Mouse (Mus musculus): ENCODE data around the gene Adamts14.

Adamts14 gene

DNA sequence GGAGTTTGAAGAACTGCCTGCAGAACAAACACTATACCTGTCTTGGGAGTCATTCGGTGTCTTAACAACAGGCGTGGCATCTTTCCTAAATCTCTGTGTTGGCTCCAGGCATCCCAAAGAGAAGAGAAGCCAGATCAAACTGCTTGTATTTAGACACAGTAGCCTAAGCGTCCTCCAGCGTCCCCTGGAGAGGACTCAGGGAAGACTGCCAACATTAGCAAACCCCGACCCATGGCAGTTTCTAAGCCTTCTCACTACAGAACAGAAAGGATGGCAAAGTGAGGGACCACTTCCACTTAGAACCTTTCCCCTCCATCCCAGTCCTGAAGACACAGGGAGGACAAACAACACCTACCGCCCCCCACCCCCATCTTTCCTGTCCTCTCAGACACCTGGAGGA is 93.3 kb downstream of the Adamts14 start:
- no peak for DNase-seq (ENCODE audit: extremely low spot score, low spot score)

DNA sequence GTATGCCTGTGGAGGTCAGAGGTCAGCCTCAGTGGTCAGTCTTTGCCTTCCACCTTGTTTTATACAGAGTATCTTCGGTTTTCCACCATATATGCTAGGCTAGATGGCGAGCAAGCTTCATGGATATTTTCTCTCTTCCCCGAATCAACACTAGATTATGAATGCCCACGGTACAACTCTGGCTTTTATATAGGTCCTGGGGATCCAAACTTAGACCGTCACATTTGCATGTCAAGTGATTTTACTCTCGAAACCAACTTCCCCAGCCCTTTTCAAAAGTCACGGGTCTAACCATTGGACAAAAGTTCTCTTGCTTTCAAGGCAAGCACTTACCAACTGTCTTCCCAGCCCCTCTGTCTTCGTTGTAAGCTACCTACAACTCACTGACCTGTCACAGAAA is 94.6 kb downstream of the Adamts14 start:
- DNase-seq (ENCODE audit: extremely low spot score, low spot score), result no peak

DNA sequence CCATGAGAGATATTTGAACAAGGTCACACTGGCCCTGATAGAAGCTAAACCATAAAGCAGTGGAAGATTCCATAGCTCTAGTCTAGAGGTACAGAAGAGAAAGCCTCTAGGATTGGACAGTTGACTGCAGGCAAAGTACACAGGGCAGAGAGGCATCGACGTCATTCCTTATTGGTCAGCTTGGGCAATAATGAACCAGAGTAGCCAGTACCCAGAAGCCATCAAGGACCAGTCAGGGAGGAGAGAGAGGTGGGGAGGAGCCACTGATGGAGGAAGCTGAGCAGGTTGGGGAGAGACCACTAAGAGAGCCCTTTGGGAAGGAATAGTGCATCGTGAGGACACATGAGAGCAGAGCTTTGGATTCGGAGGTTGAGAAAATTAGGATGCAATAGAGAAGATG is 95.5 kb downstream of the Adamts14 start:
- no peak for DNase-seq (ENCODE audit: extremely low spot score, low spot score)

DNA sequence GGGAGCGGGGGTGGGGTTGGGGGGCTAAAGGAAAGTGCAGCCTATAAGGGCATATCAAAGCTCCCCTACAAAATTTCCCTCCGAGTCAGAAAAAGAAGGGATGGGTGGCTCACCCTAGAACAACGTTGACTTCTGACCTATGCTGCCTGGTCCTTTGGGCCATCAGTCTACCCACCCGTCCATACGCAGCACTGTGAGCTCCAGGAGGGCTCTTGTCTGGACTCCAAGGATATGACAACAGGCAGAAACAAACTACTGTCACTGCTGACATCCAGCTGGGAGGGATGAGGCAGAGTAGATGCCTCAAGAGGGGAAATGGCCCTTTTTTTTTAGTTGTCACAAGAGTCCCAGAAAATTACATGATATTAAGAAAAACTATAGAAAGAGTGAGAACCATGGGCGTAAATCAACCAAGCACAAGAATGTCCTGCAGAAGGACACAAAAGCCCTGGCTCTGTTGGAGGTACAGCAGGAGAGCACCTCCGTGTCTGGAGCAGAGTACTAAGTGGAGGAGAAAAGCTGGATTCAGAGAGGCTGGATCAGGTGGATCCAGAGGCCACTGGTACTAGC is 96.9 kb downstream of the Adamts14 start:
- no peak for DNase-seq (ENCODE audit: extremely low spot score, low spot score)

DNA sequence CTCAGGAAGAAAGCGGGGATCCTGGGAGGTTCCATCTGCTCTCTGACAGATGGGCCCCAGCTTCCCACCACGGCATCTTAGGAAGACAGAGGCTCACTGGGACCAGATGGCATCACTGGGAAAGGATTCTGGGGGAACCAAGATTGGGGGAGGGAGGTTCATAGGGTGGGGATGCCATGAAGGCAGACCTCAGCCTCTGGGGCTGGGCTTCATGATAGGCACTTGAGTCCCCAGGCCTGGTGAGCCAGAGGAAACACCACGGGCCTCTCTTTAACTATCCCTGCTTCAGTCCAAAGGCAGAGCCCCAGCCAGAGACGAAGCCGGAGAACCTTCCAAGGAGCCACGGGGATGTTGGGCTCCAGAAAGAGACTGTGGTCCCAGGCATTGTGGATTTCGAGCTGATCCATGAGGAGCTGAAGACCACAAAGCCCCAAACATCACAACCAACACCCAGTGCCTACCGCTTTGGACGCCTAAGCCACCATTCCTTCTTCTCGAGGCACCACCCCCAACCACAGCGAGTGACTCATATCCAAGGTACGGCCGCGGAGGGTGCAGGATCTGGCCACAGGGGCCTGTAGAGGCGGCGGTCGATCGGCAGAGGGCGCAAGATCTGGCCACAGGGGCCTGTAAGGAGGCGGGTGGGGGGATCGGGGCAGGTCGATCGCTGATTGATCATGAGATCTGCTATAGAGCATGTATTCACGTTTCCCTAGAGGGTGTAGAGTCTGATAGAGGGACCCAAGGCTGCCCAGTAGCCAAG is 97.6 kb downstream of the Adamts14 start:
- peak; percentile 52 for DNase-seq (ENCODE audit: extremely low spot score, low spot score)

DNA sequence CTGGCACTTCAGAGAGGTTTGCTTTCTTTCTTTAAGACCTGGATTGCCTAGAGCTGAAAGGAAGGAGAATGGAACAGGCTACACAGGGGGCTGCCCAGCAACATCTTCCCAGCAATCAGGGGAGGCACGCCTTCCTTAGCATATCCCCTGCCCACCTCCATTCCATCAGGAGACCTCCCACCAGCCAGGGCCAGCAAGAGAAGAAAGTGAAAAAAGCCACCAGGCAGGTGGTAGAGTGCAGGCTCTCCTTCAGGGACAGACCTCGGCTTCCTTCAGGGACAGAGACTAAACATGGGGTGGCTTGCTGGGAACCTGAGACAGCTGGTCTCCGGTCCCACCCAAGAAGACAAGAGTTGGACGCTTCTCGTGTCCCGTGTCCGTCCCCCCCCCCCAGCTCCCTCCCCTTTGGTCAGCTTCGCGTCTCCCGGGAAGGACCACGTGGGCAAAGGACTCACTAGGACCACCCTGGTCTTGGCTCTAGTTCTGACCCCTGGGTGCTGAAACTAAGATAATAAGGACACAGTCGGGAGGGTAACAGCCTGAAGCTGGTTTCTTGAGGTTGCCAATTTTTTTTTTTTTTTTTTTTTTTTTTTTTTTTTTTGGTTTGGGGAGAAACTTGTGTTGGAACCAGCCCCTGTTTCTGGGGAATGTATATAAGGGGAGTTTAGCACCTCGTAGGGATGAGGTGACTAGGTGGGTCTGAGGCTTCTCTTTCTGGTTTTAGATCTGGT is 98.4 kb downstream of the Adamts14 start:
- no peak for DNase-seq (ENCODE audit: extremely low spot score, low spot score)

DNA sequence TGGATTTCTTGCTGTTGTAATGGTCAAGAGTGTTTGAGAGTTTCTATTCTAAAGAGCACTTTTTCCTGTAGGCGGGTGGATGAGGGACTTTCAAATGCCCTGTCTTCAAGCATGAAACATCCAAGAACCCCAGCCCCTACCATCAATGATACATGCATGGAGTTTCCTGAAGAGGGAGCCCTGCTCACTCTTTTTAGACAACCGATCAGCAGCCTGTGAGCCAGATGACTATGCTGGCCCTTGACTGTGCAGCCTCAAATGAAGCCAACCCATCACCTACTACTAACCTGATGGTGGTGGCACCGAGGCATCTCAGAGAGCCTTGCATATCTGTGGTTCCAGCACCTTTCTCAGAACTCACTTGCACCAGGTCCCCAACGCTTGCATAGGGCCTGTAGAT is 100.7 kb downstream of the Adamts14 start:
- no peak for DNase-seq (ENCODE audit: extremely low spot score, low spot score)

DNA sequence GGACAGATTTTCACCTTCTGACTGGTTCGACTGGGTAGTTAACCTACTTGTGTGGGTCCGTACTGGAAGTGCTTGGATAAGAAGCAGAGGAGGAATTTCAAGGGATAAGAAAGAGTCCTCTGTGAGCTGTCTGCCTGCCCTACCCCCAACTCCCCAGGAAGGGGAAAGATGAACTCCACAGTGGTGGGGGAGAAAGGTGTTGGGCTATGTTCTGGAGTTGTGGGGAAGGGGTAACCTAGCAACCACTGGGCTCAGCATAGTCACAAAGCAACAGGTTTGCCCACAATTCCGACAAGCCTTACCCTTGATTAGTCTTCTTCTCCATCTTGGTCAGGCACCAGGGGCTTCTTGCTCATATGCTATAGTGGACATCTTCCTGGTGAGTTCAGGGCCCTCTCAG is 101.6 kb downstream of the Adamts14 start, which contains the start of gene Tbata:
Gene Tbata (plus strand): TSS at position 301 of the 400 bp plus-strand sequence.
- no peak for DNase-seq (ENCODE audit: extremely low spot score, low spot score)

DNA sequence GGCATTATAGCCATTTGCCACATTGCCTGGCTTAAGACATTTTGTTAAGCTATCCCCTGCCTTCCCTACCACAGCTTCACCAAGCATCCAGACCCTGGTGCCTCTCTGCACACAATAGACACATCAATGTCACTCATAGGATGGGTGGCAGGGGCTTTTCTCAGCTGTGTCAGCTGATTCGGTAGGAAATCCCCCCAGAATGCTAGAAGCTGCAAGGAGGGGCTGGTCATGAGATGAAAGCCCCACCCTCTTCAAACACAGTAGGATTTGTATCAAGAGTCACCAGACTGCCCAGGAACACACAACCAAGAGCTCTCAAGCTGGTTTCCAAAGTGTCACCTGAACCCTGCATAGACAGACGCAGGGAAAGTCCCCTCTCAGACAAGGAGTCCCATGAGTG is 104.8 kb downstream of the Adamts14 start:
- no peak for DNase-seq (ENCODE audit: extremely low spot score, low spot score)

DNA sequence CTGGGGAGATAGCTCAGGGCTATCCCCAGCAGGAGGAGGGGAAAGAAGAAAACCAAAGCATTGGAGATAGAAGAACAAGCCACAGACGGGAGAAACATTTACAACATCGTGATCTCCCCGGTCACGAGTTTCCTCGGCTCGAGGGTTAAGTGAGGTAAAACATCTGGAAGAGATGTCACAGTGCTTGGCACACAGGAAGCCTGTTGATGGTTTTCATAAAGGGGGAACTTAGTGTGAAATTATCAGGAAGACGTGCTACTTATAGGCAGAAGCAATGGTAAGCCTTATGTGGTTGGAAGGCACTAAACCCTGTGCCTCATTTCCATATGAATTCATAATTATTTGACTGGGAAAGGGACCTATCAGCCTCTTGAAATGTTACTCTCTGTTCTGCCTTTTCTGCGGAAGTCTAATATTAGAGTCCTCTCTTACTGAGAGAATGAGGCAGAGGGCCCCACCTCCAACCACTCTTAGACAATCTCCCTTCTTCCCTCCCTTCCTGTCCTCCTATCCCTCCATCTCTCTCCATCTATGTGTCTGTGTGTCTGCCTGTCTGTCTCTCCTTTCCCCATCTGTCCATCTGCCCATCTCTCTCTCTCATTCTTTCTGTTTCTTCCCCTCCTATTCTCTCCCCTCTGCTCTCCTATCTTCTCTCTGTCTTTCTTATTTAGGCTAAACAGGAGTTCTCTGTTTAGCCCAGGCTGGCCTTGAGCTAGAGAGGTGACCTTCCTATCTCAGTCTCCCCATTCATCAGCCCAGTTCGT is 105.7 kb downstream of the Adamts14 start:
- DNase-seq (ENCODE audit: extremely low spot score, low spot score), result no peak

DNA sequence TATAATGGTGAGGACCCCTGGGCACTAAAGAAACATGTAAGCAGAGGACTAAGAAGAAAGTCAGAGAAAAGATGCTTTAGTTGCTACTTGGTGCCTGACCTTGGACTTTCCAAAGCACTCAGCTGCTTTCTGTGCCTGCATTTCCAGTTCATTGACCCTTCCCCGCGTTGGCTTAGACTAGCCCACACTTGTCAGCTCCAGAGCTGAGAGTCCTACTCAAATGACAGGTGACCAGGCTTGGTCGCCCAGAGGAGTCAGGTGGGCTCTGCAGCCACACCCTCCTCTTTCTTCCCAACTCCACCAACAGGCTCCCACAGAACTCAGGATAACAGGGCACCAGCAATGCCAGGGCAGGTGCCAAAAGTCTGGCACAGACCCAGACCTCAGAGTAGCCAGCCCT is 110.9 kb downstream of the Adamts14 start:
- no peak for DNase-seq (ENCODE audit: extremely low spot score, low spot score)

DNA sequence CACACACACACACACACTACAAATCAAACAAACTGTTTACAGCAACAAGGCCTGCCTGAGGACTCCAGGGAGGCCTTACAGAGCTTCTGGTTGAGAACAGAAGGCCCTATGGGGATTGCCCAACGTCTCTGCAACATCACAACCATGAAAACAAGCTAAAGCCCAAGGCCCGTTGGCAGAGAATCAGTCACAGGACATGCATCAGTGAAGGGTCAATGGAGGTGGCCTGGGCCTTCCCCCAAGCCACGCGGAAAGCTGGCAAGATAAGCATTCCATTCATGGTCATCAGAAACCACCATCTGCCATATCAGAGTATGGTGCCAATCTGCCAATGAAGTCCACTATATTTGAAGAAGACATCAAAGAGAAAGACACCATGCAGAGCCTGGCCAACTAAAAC is 112.6 kb downstream of the Adamts14 start:
- DNase-seq (ENCODE audit: extremely low spot score, low spot score), result no peak

DNA sequence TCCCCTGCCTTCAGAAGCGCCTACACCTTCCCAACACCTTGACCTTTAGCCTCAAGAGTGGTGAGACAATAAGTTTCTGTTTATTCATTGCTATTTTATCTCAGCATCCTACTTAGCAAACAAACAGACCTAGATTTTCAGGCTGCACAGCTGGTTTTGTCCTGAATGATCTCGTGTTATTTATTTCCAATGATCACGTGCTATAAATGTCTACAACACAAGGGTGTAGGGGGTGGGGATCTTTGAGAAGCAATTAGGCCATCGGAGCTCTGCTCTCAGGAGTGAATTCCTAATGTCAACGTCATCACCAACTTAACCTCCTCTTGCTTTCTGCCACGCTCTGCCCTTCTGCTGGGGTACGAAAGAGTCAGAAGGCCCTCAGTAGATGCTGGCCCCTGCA is 113.1 kb downstream of the Adamts14 start:
- DNase-seq (ENCODE audit: extremely low spot score, low spot score), result no peak

DNA sequence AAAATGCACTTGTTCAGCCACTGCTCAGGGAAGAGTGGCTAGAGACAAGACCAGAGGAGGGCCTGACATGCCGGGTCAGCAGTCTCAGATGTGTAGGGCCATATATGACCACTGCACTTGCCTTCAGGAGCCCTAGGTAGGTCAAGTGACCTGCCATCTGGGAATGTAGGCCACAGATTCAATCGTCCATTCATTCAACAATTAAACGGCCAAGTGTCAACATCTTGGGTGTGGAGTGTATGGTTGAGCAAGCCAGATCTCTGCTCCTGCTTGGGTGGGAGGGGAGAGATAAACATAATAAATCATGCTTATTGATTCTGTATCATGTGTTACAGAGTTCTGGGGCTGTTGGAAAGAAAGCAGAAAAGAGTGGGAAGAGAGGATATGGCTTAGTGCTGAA is 114.6 kb downstream of the Adamts14 start:
- DNase-seq (ENCODE audit: extremely low spot score, low spot score), result no peak

DNA sequence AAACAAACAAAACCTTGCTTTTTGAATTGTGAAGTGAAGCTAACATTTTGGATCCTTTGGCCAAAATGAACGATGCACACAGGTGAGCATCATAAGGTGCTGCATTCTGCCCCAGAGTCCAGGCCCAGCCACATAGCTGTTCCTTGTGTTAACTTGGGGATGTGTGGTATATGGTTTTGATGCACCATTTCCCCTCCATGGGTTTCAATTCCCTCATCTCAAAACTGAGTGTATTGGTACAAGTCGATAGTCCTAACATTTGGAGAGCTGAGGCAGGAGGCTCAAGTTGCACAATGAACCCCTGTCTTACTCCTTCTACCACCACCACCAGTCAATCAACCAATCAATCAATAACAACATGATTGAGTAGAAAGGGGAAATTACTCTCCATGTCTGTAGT is 116.8 kb downstream of the Adamts14 start:
- DNase-seq (ENCODE audit: extremely low spot score, low spot score), result no peak

DNA sequence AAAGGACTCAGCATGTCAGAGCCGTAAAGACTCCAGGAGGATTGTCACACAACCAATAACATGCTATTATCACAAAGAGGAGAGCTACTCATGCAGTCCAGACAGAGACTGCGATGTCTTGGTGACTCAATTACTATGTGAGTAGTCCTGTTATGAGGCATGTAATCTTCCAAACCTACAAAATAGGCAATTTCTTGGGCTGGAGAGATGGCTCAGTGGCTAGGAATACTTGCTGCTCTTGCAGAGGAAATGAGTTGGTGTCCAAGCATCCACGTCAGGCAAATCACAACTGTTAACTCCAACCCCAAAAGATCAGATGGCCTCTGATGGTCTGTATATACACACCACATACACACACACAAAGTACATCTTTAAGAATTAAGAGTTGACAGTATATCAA is 117.6 kb downstream of the Adamts14 start:
- DNase-seq (ENCODE audit: extremely low spot score, low spot score), result no peak

DNA sequence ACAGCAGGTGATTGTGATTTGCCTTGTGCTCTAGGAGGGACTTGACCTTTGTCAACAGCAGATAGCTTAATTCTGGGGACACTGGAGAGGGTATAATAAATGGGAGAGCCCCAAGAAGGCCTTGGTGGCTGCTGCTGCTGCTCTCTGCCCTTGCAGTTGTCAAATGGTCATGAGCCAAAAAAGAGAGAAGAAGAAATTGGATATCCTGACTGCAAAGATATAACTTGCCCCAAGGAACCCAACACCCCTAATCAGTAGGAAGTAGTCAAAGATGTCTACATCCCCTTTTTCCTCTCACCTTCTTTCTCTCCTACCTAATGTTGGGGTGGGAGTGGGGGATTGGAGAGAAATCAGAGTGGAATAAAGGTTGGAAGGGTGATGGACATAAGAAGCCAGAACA is 121.1 kb downstream of the Adamts14 start:
- no peak for DNase-seq (ENCODE audit: extremely low spot score, low spot score)

DNA sequence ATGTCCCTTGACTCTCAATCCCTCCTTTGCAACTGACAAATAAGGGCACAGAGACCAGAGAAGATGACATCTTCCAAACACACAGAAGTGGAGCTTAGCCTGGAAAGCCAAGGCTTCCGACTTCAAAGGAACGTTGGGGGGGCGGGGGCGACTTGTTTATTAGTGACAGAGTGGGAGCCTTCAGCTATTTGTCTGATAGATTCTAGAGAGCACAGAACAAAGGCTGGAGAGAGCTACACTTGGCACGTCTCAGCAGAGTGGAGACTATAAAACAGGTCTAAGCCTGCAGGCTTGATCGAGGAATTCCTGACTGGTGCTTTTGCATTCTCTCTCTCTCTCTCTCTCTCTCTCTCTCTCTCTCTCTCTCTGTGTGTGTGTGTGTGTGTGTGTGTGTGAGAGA is 122.6 kb downstream of the Adamts14 start:
- no peak for DNase-seq (ENCODE audit: extremely low spot score, low spot score)

DNA sequence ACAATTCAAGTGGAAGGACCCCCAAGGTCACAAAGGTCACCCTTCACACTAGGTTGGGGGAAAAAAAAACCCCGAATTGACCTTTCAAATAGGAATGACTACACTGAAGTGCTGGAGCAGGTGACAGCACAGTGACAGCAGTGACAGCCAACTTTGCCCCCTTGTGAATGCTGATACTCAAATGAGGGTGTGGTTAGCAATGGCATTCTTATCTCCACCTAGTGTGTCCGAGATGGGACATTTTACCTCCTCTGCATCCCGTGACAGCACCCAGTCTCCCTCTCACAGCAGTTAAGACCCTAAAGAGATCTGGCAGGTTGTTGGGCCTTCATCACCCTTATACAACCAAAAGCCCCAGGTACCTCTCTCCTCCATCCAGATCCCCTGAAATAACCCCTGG is 123.8 kb downstream of the Adamts14 start:
- no peak for DNase-seq (ENCODE audit: extremely low spot score, low spot score)

DNA sequence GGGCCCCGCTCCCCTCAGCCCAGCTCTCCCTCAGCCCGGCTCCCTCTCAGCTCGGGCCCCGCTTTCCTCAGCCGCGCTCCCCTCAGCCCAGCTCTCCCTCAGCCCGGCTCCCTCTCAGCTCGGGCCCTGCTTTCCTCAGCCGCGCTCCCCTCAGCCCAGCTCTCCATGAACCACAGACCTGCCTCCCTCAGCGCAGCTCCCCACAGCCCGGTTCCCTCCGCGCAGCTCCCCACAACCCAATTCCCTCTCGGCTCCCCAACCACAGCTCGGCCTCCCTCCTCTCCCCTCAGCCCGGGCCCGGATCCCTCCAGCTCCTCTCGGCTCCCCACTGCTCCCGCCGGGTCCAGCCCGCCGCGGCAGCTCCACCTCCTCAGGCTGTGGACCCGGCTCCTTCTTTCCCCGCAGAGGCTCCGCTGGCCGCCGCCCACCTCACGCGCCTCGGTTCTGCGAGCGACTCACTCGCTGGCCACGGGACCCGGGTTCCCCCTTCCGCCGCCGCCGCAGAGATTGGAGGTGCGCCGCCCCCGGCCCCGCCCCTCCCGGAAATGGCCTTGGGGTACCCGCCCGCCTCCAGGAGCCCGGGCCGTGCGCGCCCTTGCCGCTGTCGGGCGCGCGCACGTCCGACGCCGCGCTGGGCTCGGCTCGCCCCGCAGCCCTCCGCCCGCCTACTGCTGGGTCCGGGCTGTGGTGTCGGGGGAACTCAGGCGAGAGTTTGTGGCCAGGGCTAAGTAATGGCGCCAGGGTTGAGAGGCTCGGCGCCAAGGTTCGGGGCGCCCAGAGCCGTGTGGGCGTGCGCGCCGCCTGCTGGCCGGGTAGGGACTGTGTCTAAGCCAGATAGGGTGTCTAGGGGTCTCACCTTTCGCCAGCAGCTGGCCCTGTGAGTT is 125.8 kb downstream of the Adamts14 start, which contains the start of gene Sgpl1:
Gene Sgpl1 (minus strand): TSS at position 547 of the 884 bp plus-strand sequence.
- peak; percentile 95 for DNase-seq (ENCODE audit: extremely low spot score, low spot score)

All from neural tube, embryonic 10.5 days (tissue).